Mouse (Mus musculus): ENCODE results near the gene Gm3072. TPM values are rescaled to one million over a fixed set of nuclear protein-coding genes. Genes with fewer than 3 reads are reported as not detected.

Gene Gm3072
- under 1 TPM in 1 of 2 experiments, not detected in 1; 0.43 TPM for polyA plus RNA-seq (2017; shearing (Covaris generic))

GRCm38 (mm10) chr14:41624512-41624911 lies at the start of gene Gm3072:
TSS of gene Gm3072 (minus strand) at chr14:41624612.

GRCm38 (mm10) chr14:41646387-41646786 lies 22.0 kb upstream of the Gm3072 start, which contains the start of gene Gm3676:
TSS of gene Gm3676 (minus strand) at chr14:41646487.

GRCm38 (mm10) chr14:41572911-41573310 lies 51.5 kb downstream of the Gm3072 start, which contains the start of gene 1700049E17Rik2:
TSS of gene 1700049E17Rik2 (plus strand) at chr14:41573211.

Other genes starting within 250 kb of the Gm3072 start
- gene Gm7945, start 238.2 kb downstream of the Gm3072 start, polyA plus RNA-seq (2017; shearing (Covaris generic)), result not detected
- not detected for gene Gm6482, start 216.3 kb downstream of the Gm3072 start, polyA plus RNA-seq (2017; shearing (Covaris generic))
- not detected for gene Gm7954, start 171.1 kb downstream of the Gm3072 start, polyA plus RNA-seq (2017; shearing (Covaris generic))
- not detected for gene Gm3486, start 135.1 kb downstream of the Gm3072 start, polyA plus RNA-seq (2017; shearing (Covaris generic))
- gene Gm7970, start 69.0 kb downstream of the Gm3072 start, polyA plus RNA-seq (2017; shearing (Covaris generic)), result not detected
- under 1 TPM; 0.29 to 0.44 TPM for gene 1700049E17Rik2, start 51.4 kb downstream of the Gm3072 start, polyA plus RNA-seq (2017; shearing (Covaris generic))
- not detected for gene Gm3676, start 21.9 kb upstream of the Gm3072 start, polyA plus RNA-seq (2017; shearing (Covaris generic))
- gene Gm8068, start 77.3 kb upstream of the Gm3072 start, polyA plus RNA-seq (2017; shearing (Covaris generic)), result under 1 TPM in 1 of 2 experiments, not detected in 1; 0.29 TPM
- gene Gm7929, start 126.0 kb upstream of the Gm3072 start, polyA plus RNA-seq (2017; shearing (Covaris generic)), result not detected
- gene Gm47189, start 147.8 kb upstream of the Gm3072 start, polyA plus RNA-seq (2017; shearing (Covaris generic)), result not detected

Measured in activated CD4-positive, CD25-positive, alpha-beta regulatory T cell (primary cell).